Mouse (Mus musculus) liver, postnatal 0 days (tissue): ENCODE measurements around the gene Ccdc42.

ENCODE experiments used
- CTCF ChIP-seq: sonication (generic); IDR thresholded peaks from 2 replicates; pipeline ENCODE4 v1.5.1; 2016; ENCODE audit warnings: antibody characterized with exemption, low read depth
- EP300 ChIP-seq: IDR thresholded peaks from 2 replicates; pipeline ENCODE4 v1.6.1; 2016; ENCODE audit warnings: antibody characterized with exemption, low read depth, mild to moderate bottlenecking

DNA sequence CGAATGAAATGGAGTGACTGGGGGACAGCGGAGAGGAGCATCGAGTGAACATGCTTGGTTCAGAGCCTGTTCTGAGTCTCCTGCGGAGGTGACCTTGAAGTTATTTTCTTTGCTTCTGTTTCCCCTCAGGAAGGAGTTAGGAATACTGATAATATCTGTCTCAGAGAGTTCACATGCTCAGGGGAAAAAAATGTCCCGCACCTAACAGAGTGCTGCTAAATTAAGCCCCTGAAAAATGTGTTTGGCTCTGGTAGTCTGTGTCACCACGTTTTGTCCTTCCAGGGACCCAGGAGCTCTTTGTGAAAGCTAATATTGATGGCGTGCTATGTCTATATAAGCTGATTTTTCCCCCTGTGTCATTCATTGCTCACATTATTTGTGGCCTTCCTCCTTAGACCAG lies 41.6 kb upstream of the Ccdc42 start:
- TF ChIP-seq EP300 (no peak), CTCF (no peak)
